Mouse (Mus musculus): ENCODE results near the gene Mllt1.

Mllt1 gene

GRCm38 (mm10) chr17:56935363-56936131 lies at the start of gene Mllt1:
Mllt1 (minus strand) TSS chr17:56935415.
- DNase-seq = peak; percentile 99 to 100

DNA sequence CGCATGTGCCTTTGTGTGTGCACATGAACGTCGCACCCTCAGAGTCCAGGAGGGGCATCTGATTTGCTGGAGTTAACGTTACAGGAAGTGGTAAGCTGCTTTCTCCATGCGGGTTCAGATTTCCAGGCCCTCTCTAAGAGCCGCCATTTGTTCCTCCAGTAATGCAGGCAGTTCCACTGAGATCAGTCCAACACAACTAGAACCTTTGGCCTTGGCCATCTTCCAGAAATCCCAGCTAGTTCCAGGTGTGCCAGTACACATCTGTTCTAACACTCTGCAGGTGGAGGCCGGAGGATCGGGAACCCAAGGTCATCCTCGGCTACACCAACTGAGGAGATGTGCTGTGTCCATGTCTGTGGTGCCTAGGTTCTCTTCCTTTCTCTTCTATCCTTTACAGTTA lies 49.7 kb upstream of the Mllt1 start:
- DNase-seq = no peak

DNA sequence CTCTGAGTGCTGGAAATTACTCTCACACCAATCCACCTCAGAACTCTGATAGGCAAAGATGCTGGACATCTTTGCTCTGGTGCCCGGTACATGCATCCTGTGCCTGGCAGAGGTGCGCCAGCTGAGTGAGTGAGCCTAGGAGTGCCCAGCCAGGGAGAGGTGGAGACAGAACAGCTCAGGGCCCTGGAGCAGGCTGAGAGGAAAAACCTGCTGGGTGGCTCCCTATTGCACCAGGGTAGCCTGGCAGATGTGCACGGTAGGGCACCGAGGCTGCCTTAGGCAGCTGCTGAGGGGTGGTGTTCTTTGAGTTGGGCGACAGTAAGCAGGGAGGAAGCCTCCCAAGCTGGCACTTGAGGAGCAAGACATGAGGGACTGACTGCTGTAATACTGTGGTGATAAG lies 46.8 kb upstream of the Mllt1 start, which contains the start of gene Acer1:
Gene Acer1 (minus strand): TSS at position 114 of the 400 bp plus-strand sequence.
- DNase-seq = no peak

- DNase-seq = no peak
Observed at GRCm38 (mm10) chr17:56981049-56981448, 45.8 kb upstream of the Mllt1 start.

- no peak for DNase-seq
Observed at GRCm38 (mm10) chr17:56979524-56979923, 44.3 kb upstream of the Mllt1 start.

DNA sequence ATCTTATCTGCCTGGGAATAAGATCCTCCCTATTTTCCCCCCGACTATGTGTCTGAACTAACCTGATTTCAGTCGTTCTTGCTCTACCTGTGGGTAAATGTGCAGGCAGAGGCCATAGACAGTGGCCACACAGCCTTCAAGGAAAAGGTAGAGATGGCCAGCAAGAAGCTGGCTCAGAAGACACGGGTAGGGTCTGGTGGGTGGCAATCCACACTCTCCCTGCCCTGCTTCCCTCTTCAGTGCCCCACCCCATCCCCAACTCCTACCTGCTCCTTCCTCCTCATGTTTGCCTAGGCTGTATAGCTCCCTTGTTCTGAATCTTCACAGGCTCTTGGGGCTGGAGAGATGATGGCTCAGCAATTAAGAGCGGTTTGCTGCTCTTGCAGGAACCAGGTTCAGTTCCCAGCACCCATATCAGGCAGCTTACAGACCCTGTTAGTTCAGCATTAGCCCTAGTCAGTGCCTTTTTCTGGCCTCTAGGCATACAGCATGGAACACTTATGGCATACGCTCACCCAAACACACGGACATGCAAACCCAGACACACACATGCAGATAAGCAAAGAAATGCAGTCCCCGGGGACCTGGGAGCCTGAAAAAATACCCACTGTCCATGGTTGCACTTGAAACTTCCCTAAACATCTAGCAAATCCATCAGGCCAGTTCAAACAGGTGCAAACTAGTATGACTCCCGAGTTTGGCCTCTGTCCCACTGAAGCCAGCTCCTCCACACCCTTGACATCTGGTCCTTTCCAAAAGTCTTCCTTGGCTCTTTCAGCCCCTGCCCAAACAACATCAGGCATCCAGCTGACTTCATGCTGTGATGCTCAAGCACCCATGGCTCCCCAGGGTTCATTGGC lies 41.5 kb upstream of the Mllt1 start:
- DNase-seq = no peak

DNA sequence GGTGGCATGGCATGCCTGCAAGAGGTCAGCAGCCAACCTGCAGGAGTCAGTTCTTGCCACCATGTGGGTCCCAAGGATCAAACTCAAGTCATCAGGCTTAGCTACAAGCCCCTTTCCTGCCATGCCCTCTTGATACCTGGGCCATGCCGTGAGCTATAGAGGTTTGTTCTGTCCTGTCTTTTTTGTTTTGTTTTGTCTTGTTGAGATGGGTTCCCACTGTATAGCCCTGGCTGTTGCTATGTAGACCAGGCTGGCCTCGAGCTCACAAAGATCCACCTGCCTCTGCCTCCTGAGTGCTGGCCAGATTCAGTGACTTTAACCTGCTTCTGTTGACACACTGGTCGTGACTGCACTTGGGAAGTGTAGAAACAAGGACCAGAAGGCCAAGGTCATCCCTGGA lies 40.2 kb upstream of the Mllt1 start:
- DNase-seq = no peak

DNA sequence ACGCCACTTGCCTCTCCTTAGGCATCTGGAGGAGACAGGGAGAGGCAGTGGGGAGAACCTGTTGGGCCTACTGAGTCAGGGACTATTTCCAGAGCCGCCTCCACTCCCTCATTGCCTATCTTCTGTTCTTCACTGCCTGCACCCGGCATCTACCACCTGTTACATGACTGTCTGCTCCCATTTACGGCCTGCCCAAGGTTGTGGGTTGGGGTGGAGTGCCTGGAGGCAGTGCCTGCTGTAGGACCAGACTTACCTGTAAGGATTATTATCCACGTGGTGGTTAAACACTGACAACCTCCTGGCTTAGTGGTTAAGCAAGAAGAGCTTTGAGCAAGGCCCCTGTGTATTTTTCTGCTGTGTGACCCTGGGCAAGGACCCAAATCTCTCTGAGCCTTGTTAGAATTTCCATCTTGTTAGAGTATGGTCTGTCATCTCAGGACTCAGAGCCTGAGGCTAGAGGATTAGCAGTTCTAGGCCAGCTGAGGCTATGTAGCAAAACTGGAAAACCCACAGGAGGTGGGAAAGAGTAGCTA lies 39.6 kb upstream of the Mllt1 start:
- DNase-seq = no peak

DNA sequence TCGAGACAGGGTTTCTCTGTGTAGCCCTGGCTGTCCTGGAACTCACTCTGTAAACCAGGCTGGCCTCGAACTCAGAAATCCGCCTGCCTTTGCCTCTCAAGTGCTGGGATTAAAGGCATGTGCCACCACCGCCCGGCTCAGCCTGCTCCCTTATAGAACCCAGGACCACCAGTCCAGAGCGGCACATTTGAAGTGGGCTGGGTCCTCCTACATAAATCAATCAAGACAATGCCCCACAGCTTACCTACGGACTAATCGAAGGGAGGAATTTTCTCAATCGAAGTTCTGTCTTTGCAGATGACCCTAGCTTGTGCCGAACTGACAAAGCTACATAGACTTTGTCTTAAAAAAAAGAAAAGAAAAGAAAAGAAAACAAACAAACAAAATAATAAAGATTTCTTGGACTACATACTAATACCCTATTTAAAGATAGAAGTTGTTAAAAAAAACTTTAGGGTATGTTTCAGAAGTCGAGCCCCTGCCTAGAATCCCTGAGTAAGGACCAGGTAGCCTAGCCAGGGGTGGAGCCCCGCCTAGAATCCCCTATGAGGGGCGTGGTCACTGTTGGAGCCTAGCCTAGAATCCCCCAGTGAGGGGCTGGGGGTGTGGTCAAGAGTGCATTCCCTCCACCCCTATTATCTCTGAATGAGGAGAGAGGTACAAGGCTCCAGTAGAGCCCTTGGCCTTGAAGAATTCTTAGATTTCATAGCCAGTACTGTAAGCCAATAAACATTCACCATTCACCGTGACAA lies 38.9 kb upstream of the Mllt1 start:
- no peak for DNase-seq

DNA sequence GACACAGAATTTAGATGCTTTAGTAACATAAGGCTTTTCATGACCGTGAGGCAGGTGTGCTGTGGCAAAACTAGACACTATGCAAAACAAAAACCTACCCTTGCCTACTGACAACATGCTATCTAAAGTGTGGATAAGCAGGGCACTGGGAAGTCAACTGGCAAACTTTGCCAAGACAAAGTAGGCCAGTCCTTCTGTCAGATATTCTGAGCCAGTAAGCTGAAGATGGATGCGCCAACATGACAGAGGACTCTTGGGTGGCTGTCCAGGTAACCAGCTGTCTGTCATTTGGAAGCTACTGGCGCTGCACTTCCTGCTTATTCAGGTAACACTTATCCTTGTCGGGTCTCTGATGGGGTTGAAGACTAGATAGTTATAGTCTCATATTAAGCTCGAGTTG lies 34.9 kb upstream of the Mllt1 start:
- no peak for DNase-seq

- no peak for DNase-seq
Observed at GRCm38 (mm10) chr17:56969321-56969720, 34.1 kb upstream of the Mllt1 start.

DNA sequence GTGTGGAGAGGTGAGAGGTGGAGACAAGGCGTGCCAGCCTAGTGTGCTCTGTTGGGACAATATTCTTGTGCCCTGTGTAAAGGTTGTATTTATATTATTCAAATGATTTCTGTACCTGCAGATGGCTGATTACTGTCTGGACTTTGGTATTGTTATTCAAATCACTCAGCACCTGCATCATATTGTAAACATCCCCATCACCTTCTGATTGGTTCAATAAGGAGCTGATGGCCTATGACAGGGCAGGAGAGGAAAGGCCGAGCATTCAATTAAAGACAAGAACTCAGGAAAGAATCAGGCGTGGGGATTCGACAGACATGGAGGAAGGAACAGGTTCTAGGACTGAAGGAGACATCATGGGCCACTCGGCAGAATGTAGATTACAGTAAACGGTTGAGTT lies 28.4 kb upstream of the Mllt1 start:
- no peak for DNase-seq

DNA sequence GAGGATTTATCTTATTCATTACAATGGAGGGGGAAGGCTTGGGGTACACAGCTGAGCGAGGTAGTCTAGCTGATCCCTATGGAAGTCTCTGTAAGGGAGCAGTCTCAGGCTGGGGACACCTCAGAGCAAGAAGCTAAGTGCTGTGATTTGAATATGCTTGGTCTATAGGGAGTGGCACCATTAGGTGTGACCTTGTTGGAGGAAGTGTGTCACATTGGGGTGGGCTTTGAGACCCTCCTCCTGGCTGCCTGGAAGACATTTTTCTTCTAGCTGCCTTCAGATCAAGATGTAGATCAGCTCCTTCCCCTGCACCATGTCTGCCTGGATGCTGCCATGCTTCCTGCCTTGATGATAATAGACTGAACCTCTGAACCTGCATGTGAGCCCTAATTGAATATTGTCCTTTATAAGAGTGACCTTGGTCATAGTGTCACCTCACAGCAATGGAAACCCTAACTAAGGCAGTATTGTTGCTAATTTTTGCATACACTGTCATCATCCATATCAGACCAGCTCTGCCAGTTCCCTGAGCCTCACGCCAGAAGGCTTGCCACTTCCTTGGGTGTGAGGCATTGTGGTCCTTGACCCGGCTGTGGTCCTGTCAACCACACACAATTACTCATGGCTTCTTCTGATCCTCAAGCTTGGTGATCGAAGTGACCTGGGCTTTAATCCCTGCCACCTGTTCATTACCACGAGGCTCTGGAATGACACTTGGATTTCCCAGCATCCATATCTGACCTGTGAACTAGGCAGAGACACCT lies 27.6 kb upstream of the Mllt1 start:
- no peak for DNase-seq

DNA sequence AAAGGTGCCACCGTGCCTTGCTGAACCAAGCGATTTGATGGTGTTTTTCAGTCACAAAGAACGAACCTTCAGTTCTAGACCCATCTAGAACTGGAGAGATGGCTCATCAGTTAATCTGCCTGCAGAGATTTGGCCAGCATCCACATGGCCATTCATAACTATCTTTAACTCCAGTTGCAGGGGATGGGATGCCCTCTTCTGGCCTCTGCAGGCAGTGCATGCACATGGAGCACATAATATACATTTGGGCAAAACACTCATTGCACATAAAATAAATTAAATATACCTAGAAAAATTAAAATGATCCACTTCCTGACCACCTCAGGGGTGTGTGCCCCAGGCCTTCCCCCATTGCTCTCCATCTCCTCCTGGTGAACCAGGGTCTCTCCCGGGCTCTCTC lies 26.7 kb upstream of the Mllt1 start:
- DNase-seq = no peak

DNA sequence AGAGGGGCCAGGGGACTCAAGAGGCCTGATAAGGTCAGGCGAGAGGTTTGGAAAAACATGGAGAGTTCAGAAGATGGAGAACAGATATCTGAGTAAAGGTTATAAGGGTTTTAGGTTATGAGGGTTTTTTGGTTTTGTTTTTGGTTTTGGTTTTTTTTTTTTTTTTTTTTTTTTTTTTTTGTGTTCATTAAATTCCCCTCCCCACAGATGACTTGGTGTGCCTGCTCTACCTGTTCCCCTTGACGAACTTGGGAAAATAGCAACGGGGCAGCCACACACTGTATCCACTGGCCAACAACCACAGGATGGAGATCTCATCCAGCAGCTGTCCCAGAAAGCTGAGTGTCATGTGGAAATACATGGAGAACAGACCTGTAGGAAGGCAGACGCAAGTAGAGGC lies 23.5 kb upstream of the Mllt1 start:
- DNase-seq = no peak

GRCm38 (mm10) chr17:56957763-56958429 lies 22.7 kb upstream of the Mllt1 start:
- DNase-seq = no peak

- no peak for DNase-seq
Observed at GRCm38 (mm10) chr17:56954871-56955270, 19.7 kb upstream of the Mllt1 start.

- DNase-seq = no peak
Observed at GRCm38 (mm10) chr17:56952639-56953038, 17.4 kb upstream of the Mllt1 start.

DNA sequence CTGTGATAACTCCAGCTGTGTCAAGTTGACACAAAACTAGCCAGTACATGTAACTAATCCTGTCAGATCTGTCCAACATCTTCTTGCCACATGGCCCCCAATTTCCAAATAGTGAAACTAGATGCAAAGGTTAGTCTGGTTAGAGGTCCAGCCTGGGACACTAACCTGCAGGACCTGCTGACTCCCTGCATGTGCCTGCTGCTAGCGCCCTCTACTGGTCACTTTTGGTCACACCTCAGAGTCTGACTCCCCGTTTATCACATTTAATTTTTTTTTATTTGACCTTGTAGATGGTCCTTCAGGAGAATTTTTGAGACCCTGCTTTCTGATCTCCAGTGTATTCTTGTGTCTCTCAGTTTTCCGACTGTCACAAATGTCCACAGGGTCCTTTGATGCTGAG lies 15.7 kb upstream of the Mllt1 start:
- DNase-seq = peak; percentile 64 to 68

DNA sequence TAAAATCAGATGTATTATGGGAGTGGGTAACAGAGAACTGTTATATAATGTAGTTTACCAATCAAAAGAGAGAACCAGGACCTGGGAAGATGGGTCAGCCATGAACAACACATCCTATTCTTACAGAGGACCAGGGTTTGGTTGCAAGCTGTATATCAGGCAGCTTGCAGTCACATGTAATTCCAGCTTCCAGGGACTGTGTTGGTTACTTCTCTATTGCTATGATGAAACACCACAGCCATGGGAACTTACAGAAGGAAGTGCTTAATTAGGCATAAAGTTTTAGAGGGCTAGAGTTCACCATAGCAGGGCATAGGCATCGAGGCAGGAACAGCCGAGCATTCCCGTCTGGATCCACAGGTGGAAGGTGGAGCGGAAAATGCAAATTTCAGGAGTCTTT lies 3.5 kb upstream of the Mllt1 start:
- no peak for DNase-seq

DNA sequence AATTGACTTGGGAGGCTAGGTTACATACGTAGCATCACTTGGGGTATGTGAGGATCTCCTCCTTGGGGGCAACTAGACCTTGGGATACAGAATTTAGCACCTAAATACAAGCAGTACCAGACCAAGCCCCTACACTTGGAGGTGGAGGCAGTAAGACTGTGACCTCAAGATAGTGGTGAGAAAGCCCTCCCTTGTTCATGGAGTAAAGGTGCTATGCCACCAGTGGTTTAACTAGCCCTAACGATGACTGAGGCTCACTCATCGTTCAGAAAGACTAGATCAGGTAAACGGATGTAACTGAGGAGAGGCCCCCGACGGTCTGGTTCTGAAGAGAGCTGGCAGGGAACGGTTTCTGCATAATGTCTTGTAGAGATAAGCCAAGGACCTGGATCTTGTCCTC lies 1.5 kb upstream of the Mllt1 start:
- DNase-seq = no peak

All from cerebellum, postnatal 36 days (tissue).